Mouse (Mus musculus) cerebellum, adult 9-10 months (tissue): Measurements from ENCODE around the gene Mypn.
A peak's percentile ranks its signal among the peaks of the same experiment; 100 is the strongest.

Source experiments
- DNase-seq: peaks from one replicate; pipeline ENCODE4 v3.0.0; 2022

Gene Mypn

GRCm38 (mm10) chr10:63203728-63204127, at the start of gene Mypn:
Gene Mypn, minus strand, starts transcription at chr10:63203952.
- no peak for DNase-seq

GRCm38 (mm10) chr10:63248421-63248820, 44.7 kb upstream of the Mypn start:
- DNase-seq = no peak

- DNase-seq = no peak
Observed at GRCm38 (mm10) chr10:63247457-63247856, 43.7 kb upstream of the Mypn start.

GRCm38 (mm10) chr10:63245846-63246245, 42.1 kb upstream of the Mypn start:
- DNase-seq = no peak

- DNase-seq = peak; percentile 21
Observed at GRCm38 (mm10) chr10:63244746-63245145, 41.0 kb upstream of the Mypn start.

GRCm38 (mm10) chr10:63244055-63244671, 40.4 kb upstream of the Mypn start:
- no peak for DNase-seq

- DNase-seq = peak; percentile 92
Observed at GRCm38 (mm10) chr10:63243493-63244054, 39.8 kb upstream of the Mypn start, which contains the start of gene Herc4. Gene Herc4, plus strand, starts transcription at chr10:63243810.

- DNase-seq = peak; percentile 41
Observed at GRCm38 (mm10) chr10:63242798-63243435, 39.2 kb upstream of the Mypn start.

GRCm38 (mm10) chr10:63240868-63241271, 37.1 kb upstream of the Mypn start:
- no peak for DNase-seq

- DNase-seq = no peak
Observed at GRCm38 (mm10) chr10:63239848-63240247, 36.1 kb upstream of the Mypn start.

GRCm38 (mm10) chr10:63238090-63238489, 34.3 kb upstream of the Mypn start:
- DNase-seq = no peak

- no peak for DNase-seq
Observed at GRCm38 (mm10) chr10:63237206-63237605, 33.5 kb upstream of the Mypn start.

GRCm38 (mm10) chr10:63236663-63237062, 32.9 kb upstream of the Mypn start:
- no peak for DNase-seq

- no peak for DNase-seq
Observed at GRCm38 (mm10) chr10:63235889-63236288, 32.1 kb upstream of the Mypn start.

- no peak for DNase-seq
Observed at GRCm38 (mm10) chr10:63234133-63234532, 30.4 kb upstream of the Mypn start.

GRCm38 (mm10) chr10:63231630-63232029, 27.9 kb upstream of the Mypn start:
- DNase-seq = no peak

- no peak for DNase-seq
Observed at GRCm38 (mm10) chr10:63230854-63231253, 27.1 kb upstream of the Mypn start.

GRCm38 (mm10) chr10:63230266-63230665, 26.5 kb upstream of the Mypn start:
- DNase-seq = no peak

GRCm38 (mm10) chr10:63224341-63224740, 20.6 kb upstream of the Mypn start:
- no peak for DNase-seq

GRCm38 (mm10) chr10:63221081-63221783, 17.5 kb upstream of the Mypn start:
- no peak for DNase-seq

- DNase-seq = no peak
Observed at GRCm38 (mm10) chr10:63208871-63209270, 5.1 kb upstream of the Mypn start.

GRCm38 (mm10) chr10:63203002-63203401, 750 bp downstream of the Mypn start:
- DNase-seq = no peak

- DNase-seq = no peak
Observed at GRCm38 (mm10) chr10:63201534-63201933, 2.2 kb downstream of the Mypn start.

- no peak for DNase-seq
Observed at GRCm38 (mm10) chr10:63199008-63199407, 4.7 kb downstream of the Mypn start.
